Mouse (Mus musculus) heart, adult 9 months (tissue): Measurements from ENCODE around the gene R3hdm1.
"Not testable (repeated sequence)": the region's sequence is repeated elsewhere in the genome, so short reads cannot be mapped to it uniquely, and the experiment has no call there.

Source experiments
- DNase-seq, 2 experiments: peaks; one replicate each; pipeline ENCODE4 v3.0.0; 2022; ENCODE audit warnings: low spot score in 2 of 2

R3hdm1 gene

DNA sequence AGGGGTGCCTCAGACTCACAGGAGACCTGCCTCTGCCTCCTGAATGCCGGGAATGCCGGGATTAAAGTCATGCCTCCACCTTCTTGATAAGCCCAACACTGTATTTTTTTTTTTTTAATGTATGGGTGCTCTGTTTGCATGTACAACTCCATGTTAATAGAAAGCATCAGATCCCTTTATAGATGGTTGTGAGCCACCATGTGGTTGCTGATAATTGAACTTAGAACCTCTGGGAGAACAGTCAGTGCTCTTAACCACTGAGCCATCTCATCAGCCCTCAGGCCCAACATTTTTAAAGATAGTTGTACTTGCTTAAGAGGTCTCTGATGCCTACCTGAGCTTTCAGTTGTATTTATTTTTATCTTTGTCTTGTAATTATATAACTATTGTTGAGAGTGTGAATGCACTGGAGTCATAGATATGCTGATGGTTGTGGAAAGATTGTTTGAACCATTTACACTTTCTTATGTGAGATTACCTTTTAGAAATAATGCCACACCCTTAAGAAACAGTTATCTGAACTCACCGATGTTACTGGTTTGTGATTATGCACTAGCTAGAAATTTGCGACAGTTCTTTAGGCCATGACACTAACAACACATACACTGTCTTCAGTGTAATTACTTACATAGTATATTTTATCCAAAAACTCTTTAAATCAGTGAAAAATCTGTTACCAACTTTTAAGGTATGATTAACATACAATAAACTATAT, 18.0 kb downstream of the R3hdm1 start:
- DNase-seq, result no peak

DNA sequence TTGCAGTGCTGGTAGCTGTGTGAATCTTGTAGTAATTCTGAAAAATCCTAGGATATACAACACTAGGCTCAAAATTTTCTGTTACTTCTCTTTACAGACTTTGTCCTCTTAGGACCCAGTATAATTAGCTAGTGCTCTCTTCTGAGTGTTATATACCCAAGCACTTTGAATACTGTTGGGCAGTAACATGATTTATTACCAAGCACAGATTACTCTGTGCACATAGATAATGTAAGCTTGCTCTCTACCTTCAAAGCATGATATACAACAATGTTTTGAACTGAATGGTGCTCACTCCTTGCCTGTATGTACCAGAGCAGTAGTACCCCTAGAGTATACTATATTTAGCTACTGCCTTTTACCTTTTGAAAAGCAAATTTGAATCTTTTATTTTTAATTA, 33.1 kb downstream of the R3hdm1 start:
- not testable (repeated sequence) for DNase-seq

DNA sequence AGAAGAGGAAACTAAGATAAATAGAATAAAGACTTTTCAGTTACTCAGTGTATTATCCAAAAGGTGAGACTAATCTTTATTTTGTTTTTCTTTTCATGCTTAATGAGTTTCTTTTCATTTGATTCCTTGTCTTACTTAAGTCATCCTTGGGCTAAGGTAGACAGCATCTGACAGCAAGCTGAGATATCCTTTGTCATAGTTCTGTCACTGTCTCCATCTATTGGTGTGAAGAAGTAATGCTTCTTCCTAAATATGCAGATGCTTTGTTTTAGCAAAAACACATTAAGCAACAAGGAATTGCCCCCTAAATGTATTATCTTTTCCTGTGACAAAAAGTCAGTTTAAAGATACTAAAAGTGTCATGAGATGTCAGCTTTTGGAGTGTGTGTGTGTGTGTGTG, 37.9 kb downstream of the R3hdm1 start:
- no peak for DNase-seq

DNA sequence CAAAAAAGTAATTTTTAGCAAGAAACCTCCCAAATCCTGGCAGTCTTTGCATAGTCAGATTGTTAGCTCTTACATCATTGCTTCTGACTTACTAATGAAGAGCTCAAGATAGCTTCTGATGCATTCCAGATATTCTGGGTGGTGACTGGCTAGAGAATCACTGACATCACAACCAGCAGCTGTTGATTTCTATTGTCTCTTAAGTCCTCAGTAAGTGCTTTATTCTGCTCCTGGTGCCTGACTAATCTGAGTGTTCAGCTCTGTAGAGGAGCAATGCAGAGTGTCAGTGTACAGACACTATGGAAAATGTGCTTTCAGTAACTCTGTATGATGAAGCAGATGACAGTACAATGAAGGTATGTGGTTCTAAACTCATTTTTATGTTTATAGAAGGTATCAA, 38.6 kb downstream of the R3hdm1 start:
- no peak for DNase-seq

DNA sequence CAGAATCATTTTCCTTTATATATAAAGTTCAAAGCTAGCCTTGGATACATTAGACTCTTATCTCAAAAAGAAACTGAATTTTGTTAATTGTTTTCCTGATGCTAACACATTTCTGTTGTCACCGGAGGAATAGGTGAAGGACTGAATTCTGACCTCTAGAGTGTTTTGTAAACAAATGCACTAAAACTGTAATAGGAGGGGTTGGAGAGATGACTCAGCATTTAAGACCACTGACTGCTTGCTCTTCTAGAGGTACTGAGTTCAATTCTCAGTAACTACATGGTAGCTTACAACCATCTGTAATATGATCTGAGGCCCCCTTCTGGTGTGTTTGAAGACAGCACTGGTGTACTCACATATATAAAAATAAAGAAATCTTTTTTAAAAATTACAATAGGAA, 63.9 kb downstream of the R3hdm1 start:
- DNase-seq, result no peak

DNA sequence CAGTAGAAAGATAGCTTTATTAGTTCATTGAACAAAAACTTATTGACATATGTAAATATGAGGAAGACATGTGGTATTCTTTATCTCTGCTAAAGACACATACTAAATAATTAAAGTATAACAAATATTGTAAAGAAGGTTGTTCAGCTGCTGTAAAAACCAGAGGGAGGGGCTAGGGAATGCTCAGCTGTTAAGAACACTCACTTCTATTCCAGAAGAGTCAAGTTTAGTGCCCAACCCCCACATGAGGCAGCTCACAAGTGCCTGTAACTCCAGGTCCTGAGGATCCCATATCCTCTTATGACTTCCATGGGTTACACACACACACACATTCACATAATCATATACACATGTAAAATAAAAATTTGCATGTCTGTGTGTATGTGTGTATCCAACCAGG, 67.0 kb downstream of the R3hdm1 start:
- no peak for DNase-seq

DNA sequence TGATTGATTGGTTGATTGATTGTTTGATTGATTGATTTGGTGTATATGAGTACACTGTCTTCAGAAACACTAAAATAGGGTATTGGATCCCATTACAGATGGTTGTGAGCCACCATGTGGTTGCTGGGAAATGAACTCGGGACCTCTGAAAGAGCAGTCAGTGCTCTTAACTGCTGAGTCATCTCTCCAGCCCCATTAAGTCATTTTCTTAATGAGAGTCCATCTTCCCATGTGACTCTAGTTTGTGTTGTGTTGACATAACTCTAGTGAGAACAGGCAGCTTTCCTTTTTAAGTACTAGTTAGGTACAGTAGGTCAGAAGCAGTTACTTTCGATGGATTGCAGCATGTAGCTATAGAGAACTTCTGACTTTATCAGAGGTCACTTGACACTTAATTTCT, 88.3 kb downstream of the R3hdm1 start:
- DNase-seq, result no peak

DNA sequence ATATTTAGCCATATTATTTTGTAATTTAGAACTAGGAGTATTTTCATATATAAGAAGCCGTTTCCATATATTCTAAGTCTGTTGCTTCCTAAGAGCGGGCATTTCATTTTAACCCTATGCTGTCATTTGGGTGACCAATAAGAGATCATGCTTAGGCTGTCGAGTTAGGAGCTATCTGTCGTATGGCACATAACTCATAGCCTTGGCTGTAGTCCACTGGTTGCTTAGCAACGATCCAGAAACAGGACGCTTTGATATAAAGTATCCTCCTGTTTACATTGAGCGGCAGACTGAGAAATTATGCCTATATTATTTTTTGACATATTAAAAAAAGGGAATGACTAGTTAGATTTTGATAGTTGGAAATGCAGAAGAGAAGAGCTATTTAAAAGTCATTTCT, 89.3 kb downstream of the R3hdm1 start:
- no peak for DNase-seq

DNA sequence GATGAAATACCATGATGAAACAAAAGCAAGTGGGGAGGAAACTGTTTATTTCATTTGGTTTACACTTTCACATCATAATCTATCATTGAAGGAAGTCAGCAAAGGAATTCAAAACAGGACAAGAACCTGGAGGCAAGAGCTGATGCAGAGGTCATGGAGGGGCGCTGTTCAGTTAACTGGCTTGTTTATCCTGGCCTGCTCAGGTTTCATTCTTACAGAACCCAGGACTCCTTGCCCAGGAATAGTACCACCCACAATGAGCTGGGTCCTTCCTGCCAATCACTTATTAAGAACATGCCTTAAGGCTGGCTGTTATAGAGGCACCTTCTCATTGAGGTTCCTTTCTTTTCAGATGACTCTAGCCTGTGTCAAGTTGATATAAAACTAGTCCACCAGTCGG, 90.9 kb downstream of the R3hdm1 start:
- DNase-seq, result no peak

DNA sequence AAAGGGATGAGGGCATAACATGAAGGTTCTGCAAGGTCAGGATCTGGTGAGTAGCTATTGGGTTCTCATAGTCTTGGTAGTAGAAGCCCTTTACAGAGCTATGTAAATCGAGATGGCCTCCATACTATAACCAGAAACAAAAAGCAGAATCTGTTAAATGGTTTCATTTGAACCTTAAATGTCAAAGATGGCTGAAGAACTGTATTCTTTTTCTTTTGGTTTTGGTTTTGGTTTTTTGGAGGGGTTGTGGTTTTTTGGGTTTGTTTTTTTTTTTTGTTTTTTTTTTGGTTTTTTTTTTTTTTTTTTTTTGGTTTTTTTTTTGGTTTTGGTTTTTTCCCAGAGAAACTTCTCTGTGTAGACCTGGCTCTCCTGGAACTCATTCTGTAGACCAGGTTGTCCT, 94.3 kb downstream of the R3hdm1 start:
- DNase-seq, result no peak

DNA sequence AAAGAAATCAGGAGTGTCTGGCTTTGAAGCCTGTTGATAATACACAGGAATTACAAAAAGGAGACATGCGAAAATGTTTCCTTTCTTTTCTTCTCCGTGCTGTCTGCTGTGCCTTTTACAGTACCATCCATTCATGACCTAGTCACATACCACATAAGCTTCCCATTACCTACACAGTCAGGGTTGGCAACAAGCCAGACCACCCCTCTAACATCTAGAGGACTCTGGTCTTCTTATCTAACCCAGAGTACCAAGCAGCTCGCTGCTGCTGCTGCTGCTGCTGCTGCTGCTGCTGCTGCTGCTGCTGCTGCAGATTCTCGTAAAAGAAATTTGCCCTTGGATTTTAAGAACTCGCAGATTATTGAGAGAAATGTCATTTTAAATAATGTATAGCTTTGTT, 110.2 kb downstream of the R3hdm1 start:
- DNase-seq, result no peak

DNA sequence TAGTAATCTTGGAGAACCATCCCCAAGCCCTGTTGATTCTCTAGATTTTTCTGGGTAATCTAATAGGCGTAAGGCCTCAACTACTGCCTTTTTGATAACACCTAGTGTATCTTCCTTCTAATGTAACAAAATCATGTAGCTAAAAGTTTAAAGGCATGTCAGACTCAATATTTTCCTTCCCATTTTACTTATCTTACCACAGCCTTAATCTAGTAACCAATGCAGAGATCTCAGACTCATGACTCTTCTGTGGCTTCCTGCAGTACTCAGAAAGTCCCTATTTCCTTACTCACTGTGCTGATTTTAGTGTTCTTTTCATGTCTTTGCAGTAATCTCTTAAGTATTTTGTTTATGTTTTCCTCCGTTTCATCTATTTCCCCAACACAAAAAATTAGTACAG, 118.8 kb downstream of the R3hdm1 start:
- no peak for DNase-seq

DNA sequence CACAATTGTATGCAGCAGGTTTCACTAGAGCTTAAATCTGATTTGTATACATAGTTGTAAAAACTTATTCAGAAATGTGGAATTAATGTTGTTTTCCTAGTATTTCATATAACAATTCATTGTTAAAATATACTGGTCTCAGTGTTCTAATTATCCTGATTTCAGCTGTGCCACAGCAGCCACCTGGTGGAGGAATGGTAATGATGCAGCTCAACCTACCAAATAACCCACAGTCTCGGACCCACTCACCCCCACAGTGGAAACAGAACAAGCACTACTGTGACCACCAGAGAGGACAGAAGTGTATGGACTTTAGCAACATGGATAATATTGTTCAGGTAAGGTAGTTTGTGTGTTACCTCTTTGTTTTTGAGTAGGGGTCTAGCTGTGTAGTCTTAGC, 120.2 kb downstream of the R3hdm1 start:
- no peak for DNase-seq

DNA sequence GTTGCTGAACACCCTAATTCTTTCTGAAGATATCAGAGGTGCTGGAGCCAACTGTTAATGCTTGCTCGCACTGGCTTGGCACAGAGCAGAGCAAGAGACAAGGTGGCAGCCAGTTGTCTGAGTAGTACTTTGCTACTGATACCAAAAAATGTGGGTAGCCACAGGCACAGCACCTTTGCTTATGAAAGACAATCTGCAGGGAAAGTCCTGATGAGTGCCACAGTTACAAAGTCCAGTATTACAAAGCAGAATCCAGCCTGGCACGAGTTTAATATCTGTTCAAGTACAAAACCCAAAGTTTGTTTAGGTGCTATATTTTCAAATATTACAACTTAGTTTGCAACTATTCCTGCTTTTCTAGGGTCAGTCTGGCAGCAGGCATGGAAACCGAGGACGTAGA, 132.1 kb downstream of the R3hdm1 start:
- no peak for DNase-seq

DNA sequence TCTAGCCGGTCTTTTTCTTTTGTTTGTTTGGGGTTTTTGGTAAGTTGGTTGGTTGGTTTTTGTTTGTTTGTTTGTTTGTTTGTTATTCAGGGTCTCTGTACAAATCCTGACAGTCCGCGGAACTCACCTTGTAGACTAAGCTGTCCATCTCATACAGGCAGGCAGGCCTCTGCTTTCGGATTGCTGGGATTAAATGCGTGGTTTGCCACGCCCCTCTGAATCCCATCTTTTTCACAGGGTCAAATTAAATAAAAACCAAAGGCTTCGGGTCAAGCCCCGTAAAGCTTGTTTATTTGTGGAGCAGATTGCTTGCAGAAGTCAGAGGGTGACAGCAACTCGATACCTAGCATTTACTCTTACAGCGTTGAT, 140.5 kb downstream of the R3hdm1 start, which contains the start of gene Ubxn4:
Ubxn4 (plus strand) TSS at position 338 of the 369 bp plus-strand sequence.
- no peak for DNase-seq

DNA sequence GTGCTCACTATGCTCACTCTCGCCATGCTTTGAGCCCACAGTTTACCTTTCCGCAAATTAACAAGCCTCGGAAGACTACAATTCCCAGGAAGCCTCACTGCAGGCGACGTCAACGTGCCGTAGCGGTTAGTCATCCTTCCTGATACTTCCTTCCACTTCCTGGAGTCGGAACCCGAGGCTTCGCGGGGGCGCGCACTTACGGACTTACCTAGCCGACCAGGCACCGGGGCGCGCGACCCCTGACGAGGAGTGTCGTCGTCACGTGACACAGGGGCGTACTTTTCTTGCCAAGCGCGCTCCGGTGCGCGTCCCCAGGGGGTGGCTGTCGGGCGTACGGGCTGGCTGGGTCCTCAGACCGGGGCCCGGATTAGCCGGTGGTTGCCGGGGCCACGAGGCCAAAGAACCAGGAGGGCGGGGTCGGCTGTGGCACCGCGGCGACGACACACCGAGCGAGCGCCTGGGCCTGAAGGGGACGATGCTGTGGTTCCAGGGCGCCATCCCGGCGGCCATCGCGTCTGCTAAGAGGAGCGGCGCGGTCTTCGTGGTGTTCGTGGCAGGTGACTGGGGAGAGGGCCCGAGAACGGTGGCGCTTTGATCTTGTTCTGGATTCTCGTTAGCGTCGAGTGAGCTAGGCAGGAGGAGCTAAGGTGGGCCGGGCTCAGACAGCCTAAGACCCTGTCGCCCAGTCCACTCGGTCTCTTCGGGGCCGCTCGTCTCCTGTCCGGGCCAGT, 141.1 kb downstream of the R3hdm1 start:
- peak; percentile 95 to 96 for DNase-seq

DNA sequence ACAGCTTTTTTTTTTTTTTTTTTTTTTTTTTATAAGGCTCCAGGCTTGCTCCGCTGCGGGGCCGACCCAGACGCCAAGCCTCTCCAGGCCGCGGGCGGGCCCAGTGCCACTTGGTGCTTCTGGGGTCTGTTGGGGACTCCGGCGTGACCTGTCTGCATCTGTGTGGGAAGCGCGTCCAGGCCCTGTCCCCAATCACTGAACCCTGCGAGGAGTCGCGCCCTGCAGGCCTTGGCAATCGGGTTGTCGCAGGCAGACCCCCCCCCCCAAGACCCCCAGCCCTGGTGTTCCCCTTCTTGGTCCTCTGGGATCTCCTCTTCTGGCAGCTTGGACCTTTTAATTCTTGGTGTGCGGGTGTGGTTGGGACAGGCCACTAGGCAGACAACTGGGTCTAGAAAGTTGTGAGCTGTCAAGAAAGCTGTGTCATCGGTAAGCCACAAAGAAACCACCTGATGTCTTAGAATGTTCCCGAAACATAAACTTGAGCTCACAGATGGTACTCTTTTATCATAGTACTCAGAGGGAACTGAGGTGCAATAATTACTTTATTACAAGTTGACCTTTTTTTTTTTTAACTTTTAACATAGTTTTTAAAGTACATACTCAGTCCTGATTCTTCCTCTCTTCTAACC, 141.7 kb downstream of the R3hdm1 start:
- peak in 1 of 2 experiments; percentile 8 for DNase-seq

DNA sequence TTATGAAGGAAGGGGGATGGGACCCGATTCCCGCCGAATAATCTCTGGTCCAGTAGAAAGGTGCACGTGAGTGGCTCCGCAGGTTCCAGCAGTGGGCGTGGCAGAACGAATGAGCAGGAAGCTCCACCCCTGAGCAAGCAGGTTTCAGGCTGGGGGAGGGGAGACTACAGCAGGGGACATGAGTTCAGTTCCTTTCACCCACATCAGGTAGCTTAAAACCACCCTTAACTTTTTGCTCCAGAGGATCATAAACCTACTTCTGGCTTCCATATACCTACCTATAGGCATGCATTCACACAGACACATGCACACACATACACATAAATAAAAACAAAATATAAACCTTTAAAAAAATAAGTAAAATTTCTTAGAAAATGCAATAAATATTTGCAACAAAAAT, 164.0 kb downstream of the R3hdm1 start:
- not testable (repeated sequence) for DNase-seq

DNA sequence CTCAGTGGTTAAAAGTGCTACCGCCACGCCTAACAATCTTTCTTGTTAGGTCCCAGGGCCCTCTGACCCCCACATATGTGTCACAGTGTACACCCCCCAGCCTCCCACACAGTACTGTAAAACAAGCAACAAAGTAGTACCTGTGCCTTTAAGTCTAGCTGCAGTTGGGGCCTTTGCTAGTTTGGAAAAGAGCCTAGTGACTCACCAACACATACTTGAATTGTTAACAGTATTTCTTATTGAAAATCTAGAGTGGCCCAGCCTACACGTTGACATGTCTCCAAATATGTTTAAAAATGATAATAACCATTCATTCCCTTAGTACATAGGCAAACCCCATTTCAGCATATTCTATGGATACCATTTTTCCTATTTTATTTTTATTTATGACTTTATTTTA, 167.6 kb downstream of the R3hdm1 start:
- DNase-seq, result no peak

DNA sequence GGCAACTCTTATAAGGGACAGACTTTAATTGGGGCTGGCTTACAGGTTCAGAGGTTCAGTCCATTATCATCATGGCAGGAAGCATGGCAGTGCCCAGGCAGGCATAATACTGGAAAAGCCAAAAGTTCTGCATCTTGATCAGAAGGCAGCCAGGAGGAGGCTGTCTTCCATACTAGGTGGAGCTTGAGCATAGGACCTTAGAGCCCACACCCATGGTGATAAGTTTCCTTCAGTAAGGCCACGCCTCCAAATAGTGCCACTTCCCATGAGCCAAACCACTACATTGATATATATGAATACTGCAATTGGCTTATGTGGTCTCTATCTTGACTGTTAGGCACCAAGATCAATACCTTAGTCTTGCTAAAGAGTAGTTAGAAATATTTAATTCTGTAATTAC, 172.8 kb downstream of the R3hdm1 start:
- DNase-seq, result no peak

DNA sequence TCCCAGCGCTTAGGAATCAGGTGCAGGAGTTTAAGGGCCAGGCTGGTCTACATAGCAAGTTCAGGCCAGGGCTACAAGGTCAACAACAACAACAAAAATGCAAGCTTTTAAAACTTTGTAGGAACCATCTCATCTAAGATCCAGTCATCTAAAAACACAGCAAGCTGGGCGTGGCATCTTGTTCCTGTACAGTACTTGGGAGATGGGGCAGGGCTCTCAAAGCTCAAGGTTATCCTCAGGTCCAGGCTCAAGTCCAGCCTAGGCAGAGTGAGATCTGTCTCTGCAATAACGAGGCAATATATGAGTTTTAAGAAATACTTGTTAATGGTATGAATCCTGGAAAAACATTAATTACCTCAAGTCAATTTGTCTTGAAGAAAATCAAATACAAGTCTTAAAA, 175.5 kb downstream of the R3hdm1 start:
- no peak for DNase-seq

DNA sequence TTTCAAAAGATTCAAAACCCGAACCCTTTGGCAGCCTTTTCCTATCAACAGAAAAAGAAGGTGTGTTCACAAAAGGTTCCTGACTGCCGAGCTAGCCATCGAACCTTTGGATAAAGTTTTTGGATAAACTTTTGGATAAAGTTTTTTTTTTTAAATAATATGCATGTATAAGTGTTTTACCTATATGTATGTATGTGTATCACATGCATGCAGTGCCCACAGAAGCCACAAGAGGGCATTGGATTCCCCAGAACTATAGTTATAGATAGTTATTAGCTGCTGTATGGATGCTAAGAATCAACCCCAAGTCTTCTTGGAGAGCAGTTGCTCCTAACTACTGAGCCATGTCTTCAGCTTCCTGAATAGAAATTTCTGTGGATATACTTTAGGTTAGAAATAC, 178.7 kb downstream of the R3hdm1 start:
- DNase-seq, result no peak

DNA sequence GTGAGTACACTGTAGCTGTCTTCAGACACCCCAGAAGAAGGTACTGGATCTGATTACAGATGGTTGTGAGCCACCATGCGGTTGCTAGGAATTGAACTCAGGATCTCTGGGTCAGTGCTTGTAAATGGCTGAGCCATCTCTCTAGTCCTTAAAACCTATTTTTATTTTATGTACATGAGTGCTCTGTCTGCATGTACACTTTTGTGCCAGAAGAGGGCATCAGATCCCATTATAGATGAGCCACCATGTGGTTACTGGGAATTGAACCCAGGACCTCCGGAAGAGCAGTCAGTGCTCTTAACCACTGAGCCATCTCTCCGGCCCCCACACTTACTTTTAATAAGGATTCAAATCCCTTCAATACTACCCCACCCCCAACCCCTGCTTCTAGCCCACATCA, 179.8 kb downstream of the R3hdm1 start:
- DNase-seq, result no peak
